Mouse (Mus musculus): ENCODE results near the gene Fadd. TPM values are rescaled to one million over a fixed set of nuclear protein-coding genes. Genes with fewer than 3 reads are reported as not detected.

The Fadd gene
- polyA plus RNA-seq, 1 experiment from 2014 or later: 10.9 TPM

DNA sequence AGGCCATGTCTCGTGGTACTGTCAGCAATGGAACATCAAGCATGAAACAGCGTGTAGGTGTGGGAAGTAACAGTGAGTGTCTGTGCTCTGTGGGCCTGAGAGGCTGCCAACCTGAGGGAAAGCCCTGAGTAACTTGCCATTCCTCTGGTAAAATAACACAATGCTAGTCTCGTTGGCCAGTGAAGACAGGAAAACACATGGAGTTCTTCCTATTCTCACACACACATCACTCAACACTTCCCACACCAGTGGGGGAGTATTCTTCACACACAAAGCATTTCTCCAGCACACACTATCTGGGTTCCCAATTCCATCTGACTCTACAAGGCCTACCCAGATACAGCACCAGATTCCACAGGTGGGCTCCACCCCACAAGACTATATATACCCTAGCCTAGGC is 52.4 kb downstream of the Fadd start:
- ATAC-seq (ENCODE audit: insufficient read depth, low FRiP score): no peak
- 84% methylated on average over 3 of the region's 3 CpGs for WGBS
- H3K27ac ChIP-seq (ENCODE audit: low read length): no peak overlapping the region
- no peaks in the 10 kb centered on the region for H3K36me3 ChIP-seq (ENCODE audit: control insufficient read depth, insufficient read depth, low read length)
- no peaks in the 10 kb centered on the region for H3K27me3 ChIP-seq (ENCODE audit: control insufficient read depth, insufficient read depth, low read length)
- no peak overlapping the region for H3K4me2 ChIP-seq (ENCODE audit: low read depth, low read length)
- no peak overlapping the region for H3K9ac ChIP-seq (ENCODE audit: low read length)
- H3K9me3 ChIP-seq (replicated peaks; ENCODE audit: control insufficient read depth, low read length): no peaks in the 10 kb centered on the region
- H3K4me3 ChIP-seq (replicated peaks; ENCODE audit: low read length): no peak overlapping the region
- no peaks in the 10 kb centered on the region for H3K4me1 ChIP-seq (ENCODE audit: control insufficient read depth, insufficient read depth, low read length)

DNA sequence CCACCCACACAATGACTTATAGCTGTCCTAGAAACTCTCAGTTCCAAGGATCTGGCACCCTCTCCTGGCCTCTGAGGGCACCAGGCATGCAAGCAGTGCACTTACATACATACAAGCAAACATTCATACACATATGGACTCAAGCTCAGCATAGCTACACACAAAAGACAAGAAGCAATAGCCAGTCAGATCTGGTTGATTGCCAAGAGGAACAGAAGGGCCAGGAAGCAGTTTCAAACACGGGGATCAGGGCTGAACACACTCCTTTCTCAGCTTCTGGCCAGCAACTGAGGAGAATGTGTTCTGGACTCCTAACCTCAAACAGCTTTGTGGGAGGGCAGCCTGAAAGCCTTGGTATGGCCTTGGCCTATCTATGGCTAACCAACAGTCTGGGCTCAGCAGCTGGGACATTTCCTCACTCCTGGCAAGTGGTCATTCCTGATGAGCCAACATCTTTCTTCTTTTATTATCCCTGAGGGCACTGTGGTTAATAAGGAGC is 54.5 kb downstream of the Fadd start:
- Histone ChIP-seq H3K9me3 (replicated peaks; ENCODE audit: control insufficient read depth, low read length) (no peaks in the 10 kb centered on the region), H3K4me1 (ENCODE audit: control insufficient read depth, insufficient read depth, low read length) (no peaks in the 10 kb centered on the region), H3K36me3 (ENCODE audit: control insufficient read depth, insufficient read depth, low read length) (no peaks in the 10 kb centered on the region), H3K9ac (ENCODE audit: low read length) (no peak overlapping the region), H3K4me3 (replicated peaks; ENCODE audit: low read length) (no peak overlapping the region), H3K4me2 (ENCODE audit: low read depth, low read length) (no peak overlapping the region), H3K27ac (ENCODE audit: low read length) (no peak overlapping the region), H3K27me3 (ENCODE audit: control insufficient read depth, insufficient read depth, low read length) (no peaks in the 10 kb centered on the region)
- no peak for ATAC-seq (ENCODE audit: insufficient read depth, low FRiP score)
- WGBS: 17% methylated on average over 1 of the region's 1 CpGs

Other genes with a start within 250 kb of the Fadd start
- gene Cttn, start 111.5 kb downstream of the Fadd start, polyA plus RNA-seq (2015; fragmentation: Nextera tagmentation; extraction: Ambion mirVana): 184 and 228 TPM in 2 replicates
- 17.9 and 19.2 TPM in 2 replicates for gene Ppfia1, start 28.7 kb downstream of the Fadd start, polyA plus RNA-seq (2015; fragmentation: Nextera tagmentation; extraction: Ambion mirVana)
- 60.9 and 70.2 TPM in 2 replicates for gene Ano1, start 169.5 kb upstream of the Fadd start, polyA plus RNA-seq (2015; fragmentation: Nextera tagmentation; extraction: Ambion mirVana)

Data from stomach, embryonic 16.5 days (tissue).